Mouse (Mus musculus): ENCODE data around the gene Rab2b. TPM values are rescaled to one million over a fixed set of nuclear protein-coding genes. Genes with fewer than 3 reads are reported as not detected.
A peak's percentile ranks its signal among the peaks of the same experiment; 100 is the strongest.
"Not testable (repeated sequence)": the region's sequence is repeated elsewhere in the genome, so short reads cannot be mapped to it uniquely, and the experiment has no call there.

Rab2b gene
- total RNA-seq (2021), result 1 to 10 TPM; 4.1 to 7.2 TPM

DNA sequence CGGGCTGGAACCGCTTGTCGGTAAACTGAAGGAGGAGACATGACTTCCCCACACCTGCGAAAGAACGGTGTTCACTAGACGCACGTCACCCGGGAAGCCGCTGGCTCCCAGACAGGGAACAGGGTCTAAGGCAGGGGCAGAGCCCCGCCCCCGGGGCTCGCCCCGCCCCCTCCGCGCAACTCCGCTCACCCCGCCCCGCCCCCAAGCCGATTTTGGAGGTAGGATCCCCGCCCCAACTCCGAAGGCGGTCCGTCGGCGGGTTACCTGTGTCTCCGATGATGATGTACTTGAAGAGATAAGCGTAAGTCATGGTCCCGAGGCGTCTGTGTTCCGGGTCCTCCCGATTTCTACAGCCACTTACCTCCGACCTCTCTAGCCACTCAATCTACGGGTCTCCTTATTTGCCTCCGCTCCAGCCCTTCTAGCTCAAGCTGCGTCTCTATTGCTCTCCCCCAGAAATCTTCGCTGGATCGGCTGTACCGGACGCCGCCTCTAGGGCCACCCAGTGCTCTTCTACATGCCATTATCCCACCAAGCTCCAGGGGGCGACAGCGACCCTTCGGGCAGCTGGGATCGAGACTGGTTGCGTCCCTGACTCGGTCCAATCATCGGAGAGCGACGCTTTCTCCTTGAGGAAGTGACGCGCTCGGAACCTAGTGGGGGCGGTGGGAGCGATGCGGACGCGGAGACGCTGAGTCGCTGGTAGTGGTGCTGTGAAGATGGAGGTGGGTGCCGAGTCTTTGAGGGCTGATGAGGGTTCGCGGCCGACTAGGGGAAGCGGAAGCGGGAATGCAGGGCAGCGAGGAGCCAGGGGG, at the start of gene Rab2b, which contains the start of gene Tox4:
Gene Rab2b, minus strand, starts transcription at position 614 of the 815 bp plus-strand sequence.
Gene Tox4, plus strand, starts transcription at position 215 of the 815 bp plus-strand sequence.
- intact Hi-C loops (cut with DNase I), result loop anchor here (1.0 to 2.0 kb wide), 2 partner anchors 21 to 26 kb away; partner anchors contain the start of gene Mettl3
- peak; percentile 98 to 99 for DNase-seq

DNA sequence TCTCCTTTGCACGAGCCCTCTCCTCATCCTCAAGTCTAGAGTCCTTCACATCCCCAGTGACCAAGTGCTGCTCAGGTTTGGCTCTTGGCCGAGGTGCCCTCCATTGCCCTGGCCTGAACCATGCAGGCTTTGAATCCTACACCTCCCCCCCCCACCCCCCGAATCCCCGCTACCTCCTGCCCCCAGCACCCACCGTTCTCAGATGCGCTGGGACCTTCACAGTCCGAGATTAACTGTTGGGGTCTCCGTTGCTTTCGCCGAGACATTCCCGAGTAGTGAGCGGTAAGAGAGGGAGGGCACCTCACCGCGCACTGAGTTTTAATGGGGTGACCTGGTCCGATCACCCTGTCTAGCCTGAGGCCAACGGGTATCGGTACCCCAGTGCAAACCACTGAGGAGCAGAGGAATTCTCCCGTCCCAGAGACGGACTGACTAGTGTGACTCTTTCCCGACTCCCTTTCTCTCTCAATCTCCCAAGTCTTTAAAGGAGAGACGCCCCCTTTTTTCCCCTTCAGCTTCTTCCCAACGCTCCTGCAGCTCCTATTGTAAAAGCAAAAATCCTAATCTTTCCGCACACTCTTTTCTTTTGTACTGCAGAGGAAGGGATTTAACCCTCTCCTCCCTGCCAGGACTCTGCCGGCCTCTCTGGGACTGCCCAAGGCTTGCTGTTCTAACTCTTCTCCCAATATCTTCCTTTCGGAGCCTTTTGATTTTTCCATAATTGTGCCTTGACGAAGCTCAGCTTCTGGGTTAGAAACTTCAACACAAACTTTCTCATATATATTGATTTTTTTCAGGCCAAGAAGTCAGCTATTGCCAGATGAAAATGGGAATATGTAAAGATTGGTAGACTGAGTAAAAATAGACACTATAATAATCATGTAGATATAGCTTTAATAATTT, 48.8 kb upstream of the Rab2b start, which contains the start of gene Sall2:
Gene Sall2, minus strand, starts transcription at position 853 of the 903 bp plus-strand sequence.
- intact Hi-C loops (cut with DNase I), result no loop called here
- no peak for DNase-seq

GRCm38 (mm10) chr14:52327375-52327901, 48.1 kb upstream of the Rab2b start:
- intact Hi-C loops (cut with DNase I), result no loop called here
- DNase-seq, result no peak

DNA sequence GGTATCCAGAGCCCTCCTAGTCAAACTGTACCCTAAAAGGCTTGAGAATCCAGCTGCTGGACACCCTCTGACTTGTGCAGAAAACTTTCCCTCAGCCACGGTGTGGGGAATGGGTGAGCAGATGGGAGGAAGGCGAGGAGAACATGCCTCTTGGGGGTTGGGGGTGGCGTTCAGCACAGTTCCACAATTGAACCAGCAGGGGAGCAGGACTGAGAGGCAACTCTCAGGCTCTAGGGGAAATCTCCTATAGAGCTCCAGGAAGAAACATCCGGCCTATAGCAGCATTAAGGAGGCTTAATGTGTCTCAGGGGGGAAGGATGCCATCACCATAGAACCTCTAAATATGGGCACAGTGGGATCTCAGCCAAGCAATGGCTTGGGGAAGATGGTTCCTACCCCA, 46.5 kb upstream of the Rab2b start:
- DNase-seq, result no peak
- intact Hi-C loops (cut with DNase I), result no loop called here

GRCm38 (mm10) chr14:52319361-52319760, 40.0 kb upstream of the Rab2b start:
- intact Hi-C loops (cut with DNase I), result loop anchor here (10.0 kb wide), 1 partner anchor 215 kb away; the partner anchor contains the start of gene Hnrnpc
- no peak for DNase-seq

GRCm38 (mm10) chr14:52316441-52317225, 37.3 kb upstream of the Rab2b start:
- DNase-seq, result peak; percentile 12 to 18
- intact Hi-C loops (cut with DNase I), result loop anchor here (10.0 kb wide), 1 partner anchor 212 kb away; the partner anchor contains the start of gene Hnrnpc

- intact Hi-C loops (cut with DNase I), result loop anchor here (10.0 kb wide), 1 partner anchor 211 kb away; the partner anchor contains the start of gene Hnrnpc
Measured at GRCm38 (mm10) chr14:52315792-52316440, 36.6 kb upstream of the Rab2b start.

GRCm38 (mm10) chr14:52315283-52315780, 36.0 kb upstream of the Rab2b start:
- intact Hi-C loops (cut with DNase I), result loop anchor here (10.0 kb wide), 1 partner anchor 211 kb away; the partner anchor contains the start of gene Hnrnpc
- no peak for DNase-seq

More at GRCm38 (mm10) chr14:52315792-52316440, 36.6 kb upstream of the Rab2b start:
- DNase-seq, result peak; percentile 62 to 67

GRCm38 (mm10) chr14:52314808-52315150, 35.4 kb upstream of the Rab2b start:
- DNase-seq, result no peak
- intact Hi-C loops (cut with DNase I), result loop anchor here (10.0 kb wide), 1 partner anchor 210 kb away; the partner anchor contains the start of gene Hnrnpc

DNA sequence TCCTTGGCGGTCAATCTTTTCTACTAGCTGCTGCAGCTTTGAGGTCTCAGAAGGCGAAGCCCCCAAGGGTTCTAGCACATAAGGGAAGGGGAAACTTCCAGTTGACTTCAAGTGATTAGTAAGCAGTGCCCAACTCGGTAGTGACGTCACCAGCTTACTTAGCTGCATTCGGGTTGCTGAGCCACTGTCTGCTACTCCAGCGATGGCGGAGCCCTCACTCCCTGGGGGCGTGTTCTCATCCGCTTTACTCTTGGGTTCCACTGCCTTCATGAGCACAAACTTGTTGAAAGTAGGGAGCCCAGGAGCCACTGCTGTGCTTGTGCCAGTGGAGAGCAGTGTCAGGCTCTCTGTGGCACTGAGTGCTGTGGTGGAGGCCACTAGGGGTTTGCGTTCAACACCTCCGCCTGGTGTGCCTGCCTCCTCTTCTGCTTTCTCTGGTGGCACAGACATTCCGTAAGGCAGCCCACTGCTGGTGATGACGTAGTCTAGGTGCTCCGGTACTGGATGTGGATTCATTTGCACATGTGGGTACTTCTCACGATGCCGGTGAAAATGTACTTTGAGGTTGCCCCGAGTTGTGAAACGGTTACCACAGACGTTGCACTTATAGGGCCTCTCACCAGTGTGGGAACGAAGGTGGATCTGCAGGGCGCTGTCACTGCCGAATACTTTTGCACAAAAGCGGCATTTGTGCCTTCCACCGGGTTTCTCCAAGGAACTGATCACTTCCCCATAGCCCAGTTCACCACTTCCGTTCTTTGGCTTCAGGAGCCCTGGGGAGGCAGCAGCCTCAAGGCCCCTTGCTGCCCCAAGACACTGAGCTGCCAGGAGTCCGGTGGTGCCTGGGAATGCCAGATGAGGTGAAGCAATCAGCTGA, 34.8 kb upstream of the Rab2b start:
- DNase-seq, result no peak
- intact Hi-C loops (cut with DNase I), result loop anchor here (10.0 kb wide), 1 partner anchor 209 kb away; the partner anchor contains the start of gene Hnrnpc

- intact Hi-C loops (cut with DNase I), result loop anchor here (10.0 kb wide), 1 partner anchor 206 kb away; the partner anchor contains the start of gene Hnrnpc
- no peak for DNase-seq
Measured at GRCm38 (mm10) chr14:52310906-52311305, 31.6 kb upstream of the Rab2b start.

DNA sequence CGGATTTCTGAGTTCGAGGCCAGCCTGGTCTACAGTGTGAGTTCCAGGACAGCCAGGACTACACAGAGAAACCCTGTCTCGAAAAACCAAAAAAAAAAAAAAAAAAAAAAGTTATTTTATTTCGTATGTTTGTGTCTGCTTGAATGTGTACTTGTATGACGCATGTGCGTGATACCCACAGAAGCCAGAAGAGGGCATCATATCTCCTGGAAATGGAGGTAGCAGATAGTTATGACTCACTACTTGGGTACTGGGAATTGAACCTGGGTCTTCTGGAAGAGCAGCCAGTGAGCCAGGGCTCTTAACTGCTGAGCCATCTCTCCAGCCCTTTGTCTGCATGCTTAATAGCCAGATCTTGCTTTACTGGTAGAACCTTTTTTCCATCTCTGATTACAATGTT, 31.0 kb upstream of the Rab2b start:
- intact Hi-C loops (cut with DNase I), result loop anchor here (10.0 kb wide), 1 partner anchor 206 kb away; the partner anchor contains the start of gene Hnrnpc
- not testable (repeated sequence) for DNase-seq

DNA sequence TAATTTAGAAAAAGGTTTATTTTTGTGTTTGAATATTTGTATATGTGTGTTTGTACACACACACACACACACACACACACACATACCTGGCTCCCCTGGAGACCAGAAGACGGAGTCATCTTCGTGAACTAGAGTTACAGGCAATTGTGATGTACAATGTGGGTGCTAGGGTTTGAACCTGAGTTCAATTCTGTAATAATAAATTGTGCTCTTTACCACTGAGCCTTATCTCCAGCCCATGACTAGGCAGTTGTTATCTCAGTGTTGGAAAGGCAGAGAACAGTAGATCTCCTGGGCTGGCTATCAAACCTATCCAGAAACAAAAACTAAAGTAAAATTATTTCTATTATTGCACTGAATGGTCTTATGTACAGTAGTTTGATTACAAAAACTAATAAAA, 26.8 kb upstream of the Rab2b start:
- intact Hi-C loops (cut with DNase I), result loop anchor here (10.0 kb wide), 1 partner anchor 421 kb away; the partner anchor contains the start of gene Mettl17

DNA sequence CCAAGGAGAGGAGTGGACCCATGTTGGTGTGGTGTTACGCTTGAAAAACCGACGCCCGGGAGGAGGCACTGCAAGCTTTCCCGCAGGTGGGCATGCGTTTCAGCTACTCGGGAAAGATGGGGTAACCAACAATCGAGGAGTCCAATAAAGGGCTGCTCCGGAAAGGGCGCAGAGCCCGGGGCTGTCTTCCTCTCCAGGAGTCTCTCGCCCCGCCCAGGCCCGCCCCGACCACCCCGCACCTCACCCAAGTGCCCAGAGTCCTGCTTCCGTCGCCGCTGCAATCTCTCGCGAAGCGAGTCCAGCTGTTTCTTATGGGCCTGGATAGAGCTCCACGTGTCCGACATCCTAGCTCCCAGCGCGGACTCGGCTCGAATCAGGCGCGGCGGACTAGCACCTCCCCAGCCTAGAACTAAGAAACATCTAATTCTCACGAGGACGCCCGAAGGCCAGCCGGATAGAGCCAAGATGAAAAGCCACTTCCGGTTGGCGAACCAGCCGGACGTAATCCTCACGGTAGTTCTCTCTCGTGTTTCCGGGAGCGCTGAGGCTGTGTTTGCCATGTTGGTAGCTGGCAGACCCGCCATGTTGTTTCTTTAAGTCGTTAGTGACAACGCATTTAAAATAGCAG, 25.4 kb upstream of the Rab2b start, which contains the start of gene Mettl3:
Gene Mettl3, minus strand, starts transcription at position 485 of the 628 bp plus-strand sequence.
- peak; percentile 90 to 92 for DNase-seq
- intact Hi-C loops (cut with DNase I), result loop anchor here (2.0 to 10.0 kb wide), 3 partner anchors 26 to 420 kb away; partner anchors contain the start of genes Chd8, Mettl17, Rab2b and Tox4

More for the DNA sequence above, 26.8 kb upstream of the Rab2b start:
- DNase-seq, result no peak

- DNase-seq, result not testable (repeated sequence)
- intact Hi-C loops (cut with DNase I), result loop anchor here (10.0 kb wide), 1 partner anchor 419 kb away; the partner anchor contains the start of gene Mettl17
Measured at GRCm38 (mm10) chr14:52303517-52303916, 24.2 kb upstream of the Rab2b start.

DNA sequence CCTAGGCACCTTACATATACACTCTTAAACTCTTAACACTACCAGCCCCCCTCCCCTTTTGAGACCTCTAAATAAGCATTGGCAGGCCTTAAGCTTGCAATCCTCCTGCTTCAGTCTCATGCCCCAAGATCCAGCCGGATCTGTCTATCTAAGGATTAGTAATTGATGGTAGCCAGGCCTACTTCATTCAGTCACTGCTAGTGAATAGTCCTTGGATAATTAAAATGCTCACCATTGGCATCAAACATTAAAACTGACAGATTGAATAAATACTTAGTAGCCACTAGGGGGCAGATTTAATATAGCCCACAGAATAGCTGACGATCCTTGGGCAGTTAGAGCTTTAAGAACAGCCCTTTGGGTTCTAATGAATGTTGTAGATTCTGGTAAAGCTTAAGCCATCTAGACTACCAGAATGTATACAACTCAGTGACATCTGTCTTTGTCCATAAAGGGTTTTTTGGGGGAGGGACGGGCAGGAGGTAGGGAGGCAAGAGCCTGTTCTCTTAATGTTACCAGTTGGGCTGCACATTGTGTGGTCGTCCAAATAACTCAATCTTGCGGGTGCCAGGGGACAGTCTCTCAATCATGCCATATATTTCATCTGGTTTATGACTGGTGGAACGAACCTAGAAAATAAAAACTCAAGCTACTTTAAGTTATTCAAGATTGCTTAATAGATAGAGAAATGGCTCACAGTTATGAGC, 16.4 kb upstream of the Rab2b start:
- DNase-seq, result no peak
- intact Hi-C loops (cut with DNase I), result loop anchor here (1.0 kb wide), 1 partner anchor 43 kb away; no protein-coding TSS in a partner anchor
